Mouse (Mus musculus) lung, adult 2 months (tissue): Measurements from ENCODE around the gene Gapvd1.

Experiments
- CTCF ChIP-seq: fragments of 200-500 bp; IDR thresholded peaks from 2 replicates; pipeline ENCODE4 v1.5.1; 2011; ENCODE audit warnings: mild to moderate bottlenecking, low read length, control low read depth; ENCODE audit not compliant: insufficient read depth
- POLR2A ChIP-seq: fragments of 200-500 bp; IDR thresholded peaks from 2 replicates; pipeline ENCODE4 v1.6.1; 2011; ENCODE audit warnings: low read depth, mild to moderate bottlenecking, control low read depth, low read length, borderline replicate concordance; ENCODE audit errors: extremely low read depth

DNA sequence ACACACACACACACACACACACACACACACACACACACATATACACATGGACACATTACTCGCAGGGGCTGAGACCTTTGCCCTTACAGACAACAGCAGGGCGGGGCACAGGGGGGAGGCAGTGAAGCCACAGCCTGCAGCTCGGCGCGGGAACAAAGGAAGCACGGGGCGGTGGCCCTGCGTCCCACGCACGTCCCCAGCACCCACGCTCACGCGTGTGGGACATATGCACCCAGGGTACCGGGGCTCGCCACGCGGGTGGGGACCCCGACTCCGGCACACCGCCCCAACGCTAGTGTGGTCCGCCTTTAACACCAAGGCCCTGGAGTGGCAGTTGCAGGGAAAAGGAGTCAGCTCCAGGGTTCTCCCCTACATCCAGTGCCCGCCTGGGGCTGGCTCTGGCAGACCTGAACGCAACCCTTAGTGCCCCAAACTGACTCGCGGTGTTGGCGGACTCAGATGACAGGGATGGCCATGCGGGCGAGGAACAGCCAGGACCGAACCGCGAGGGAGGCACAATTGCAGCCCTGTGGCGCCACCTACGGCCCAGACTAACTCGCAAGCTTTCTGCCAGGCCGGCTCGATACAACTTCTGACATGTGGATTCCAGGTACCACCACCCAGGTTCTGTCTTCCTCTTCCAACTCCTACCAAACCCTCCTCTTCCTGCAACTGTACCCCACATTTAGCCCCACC, 115.9 kb downstream of the Gapvd1 start:
- peak; percentile 84 for TF ChIP-seq CTCF
- no peak for TF ChIP-seq POLR2A
